Mouse (Mus musculus): ENCODE results near the gene Arl4c.

- peak; percentile 99 for TF ChIP-seq CTCF (IDR thresholded peaks at IDR 0.05; ENCODE audit: borderline replicate concordance, insufficient read depth, low read depth, low read length)
- no peak for TF ChIP-seq POLR2A (IDR thresholded peaks at IDR 0.05; ENCODE audit: borderline replicate concordance, insufficient read depth, low read length)
Observed at GRCm38 (mm10) chr1:88705799-88706198, 3.8 kb upstream of the Arl4c start.
